Mouse (Mus musculus) intestine, postnatal 0 days (tissue): Measurements from ENCODE around the gene Dnm1. TPM values are rescaled to one million over a fixed set of nuclear protein-coding genes. Genes with fewer than 3 reads are reported as not detected.

ENCODE experiments used
- ATAC-seq: fragments of 200-750 bp; cut with Nextera tagmentation; 2 replicates; pipeline ENCODE4 v1.8.0; 2017; ENCODE audit warnings: mild to moderate bottlenecking, moderate TSS enrichment, moderate library complexity
- H3K27ac ChIP-seq: fragments of 300-500 bp; sonication (generic); 2 replicates; pipeline ENCODE4 v1.5.1; 2014; ENCODE audit warnings: mild to moderate bottlenecking, low read depth, low read length, moderate library complexity
- H3K27me3 ChIP-seq: fragments of 300-500 bp; sonication (generic); replicated peaks from 2 replicates; pipeline ENCODE4 v1.6.1; 2014; ENCODE audit warnings: low read length, mixed read lengths; ENCODE audit not compliant: control insufficient read depth, insufficient read depth
- H3K36me3 ChIP-seq: fragments of 300-500 bp; sonication (generic); 2 replicates; pipeline ENCODE4 v1.6.1; 2014; ENCODE audit warnings: mild to moderate bottlenecking, moderate library complexity; ENCODE audit not compliant: control insufficient read depth, insufficient read depth
- H3K4me1 ChIP-seq: fragments of 300-500 bp; sonication (generic); replicated peaks from 2 replicates; pipeline ENCODE4 v1.6.1; 2014; ENCODE audit warnings: antibody characterized with exemption, low read length, mixed read lengths; ENCODE audit not compliant: control insufficient read depth, insufficient read depth
- H3K4me2 ChIP-seq: fragments of 300-500 bp; sonication (generic); replicated peaks from 2 replicates; pipeline ENCODE4 v1.6.1; 2014; ENCODE audit warnings: low read depth, mild to moderate bottlenecking, moderate library complexity
- H3K4me3 ChIP-seq: fragments of 300-500 bp; sonication (generic); 2 replicates; pipeline ENCODE4 v1.5.1; 2014; ENCODE audit warnings: low read depth, low read length
- H3K9ac ChIP-seq: fragments of 300-500 bp; sonication (generic); 2 replicates; pipeline ENCODE4 v1.6.1; 2014; ENCODE audit warnings: mild to moderate bottlenecking, low read depth, low read length
- H3K9me3 ChIP-seq: fragments of 300-500 bp; sonication (generic); 2 replicates; pipeline ENCODE4 v1.6.1; 2016; ENCODE audit warnings: mixed run types; ENCODE audit not compliant: control insufficient read depth
- CTCF ChIP-seq: sonication (generic); IDR thresholded peaks from 2 replicates; pipeline ENCODE4 v1.5.1; 2016; ENCODE audit warnings: low read depth, mild to moderate bottlenecking, control low read depth, antibody characterized with exemption, moderate library complexity
- WGBS: fragments of 180-500 bp; shearing (Covaris S2); extraction: QIAGEN DNeasy Blood & Tissue Kit; methylation state at CpG from one replicate; pipeline ENCODE4 v1.1.7; 2014; 5-methylcytosine and 5-hydroxymethylcytosine counted together
- polyA plus RNA-seq: library from polyadenylated mRNA; unstranded; fragments of >200 nt; fragmentation: Nextera tagmentation; extraction: Ambion mirVana; gene quantifications from 2 replicates; pipeline ENCODE4 v1.2.1, GENCODE M21; 2015

Gene Dnm1
- polyA plus RNA-seq, 1 experiment from 2014 or later = 23.5 TPM

GRCm38 (mm10) chr2:32380001-32380500 lies 26.9 kb upstream of the Dnm1 start:
- Histone ChIP-seq H3K9me3 (no peaks in the 10 kb centered on the region), H3K4me2 (no peak overlapping the region), H3K4me1 (0 out of 2 replicates have a peak, but pooled peaks cover 4% of the 10 kb centered on the region), H3K9ac (no peak overlapping the region), H3K4me3 (no peak overlapping the region), H3K27ac (no peak overlapping the region), H3K36me3 (peaks cover 42% of the 10 kb centered on the region), H3K27me3 (no peaks in the 10 kb centered on the region)
- no peak for ATAC-seq
- no peak for TF ChIP-seq CTCF
- 82% methylated on average over 7 of the region's 7 CpGs for WGBS

GRCm38 (mm10) chr2:32376963-32377362 lies 23.8 kb upstream of the Dnm1 start:
- Histone ChIP-seq H3K4me2 (no peak overlapping the region), H3K36me3 (peaks cover 63% of the 10 kb centered on the region), H3K9ac (no peak overlapping the region), H3K27me3 (no peaks in the 10 kb centered on the region), H3K27ac (no peak overlapping the region), H3K4me1 (0 out of 2 replicates have a peak, but pooled peaks cover 4% of the 10 kb centered on the region), H3K4me3 (no peak overlapping the region), H3K9me3 (no peaks in the 10 kb centered on the region)
- TF ChIP-seq CTCF = no peak
- WGBS = 93% methylated on average over 10 of the region's 10 CpGs
- ATAC-seq = no peak

- no peak overlapping the region for H3K9ac ChIP-seq
- no peaks in the 10 kb centered on the region for H3K4me1 ChIP-seq
- ATAC-seq = no peak
- no peak overlapping the region for H3K4me2 ChIP-seq
- H3K9me3 ChIP-seq = no peaks in the 10 kb centered on the region
- no peak overlapping the region for H3K27ac ChIP-seq
- H3K36me3 ChIP-seq = peaks cover 78% of the 10 kb centered on the region
- H3K27me3 ChIP-seq = no peaks in the 10 kb centered on the region
- no peak for TF ChIP-seq CTCF
- no peak overlapping the region for H3K4me3 ChIP-seq
- WGBS = 84% methylated on average over 13 of the region's 13 CpGs
These were observed 22.3 kb upstream of the Dnm1 start for GRCm38 (mm10) chr2:32375317-32375940.

GRCm38 (mm10) chr2:32374191-32374590 lies 21.1 kb upstream of the Dnm1 start:
- Histone ChIP-seq H3K36me3 (peaks cover 89% of the 10 kb centered on the region), H3K9me3 (no peaks in the 10 kb centered on the region), H3K4me2 (no peak overlapping the region), H3K9ac (no peak overlapping the region), H3K27me3 (no peaks in the 10 kb centered on the region), H3K4me3 (no peak overlapping the region), H3K4me1 (no peaks in the 10 kb centered on the region), H3K27ac (no peak overlapping the region)
- 92% methylated on average over 10 of the region's 10 CpGs for WGBS
- no peak for TF ChIP-seq CTCF
- ATAC-seq = no peak

GRCm38 (mm10) chr2:32367315-32367714 lies 14.2 kb upstream of the Dnm1 start:
- no peak for TF ChIP-seq CTCF
- Histone ChIP-seq H3K9ac (no peak overlapping the region), H3K36me3 (peaks cover 62% of the 10 kb centered on the region), H3K4me2 (no peak overlapping the region), H3K9me3 (no peaks in the 10 kb centered on the region), H3K4me1 (no peaks in the 10 kb centered on the region), H3K4me3 (no peak overlapping the region), H3K27ac (no peak overlapping the region), H3K27me3 (no peaks in the 10 kb centered on the region)
- 91% methylated on average over 5 of the region's 5 CpGs for WGBS
- no peak for ATAC-seq

- no peak for ATAC-seq
These were observed 11.0 kb upstream of the Dnm1 start for GRCm38 (mm10) chr2:32364121-32364520.

More at GRCm38 (mm10) chr2:32364121-32364520, 11.0 kb upstream of the Dnm1 start:
- no peak overlapping the region for H3K27ac ChIP-seq
- H3K4me1 ChIP-seq = 0 out of 2 replicates have a peak, but pooled peaks cover 3% of the 10 kb centered on the region
- peak overlapping the region; percentile 88 for H3K4me2 ChIP-seq
- H3K9ac ChIP-seq = peak overlapping the region; percentile 80
- peaks cover 31% of the 10 kb centered on the region for H3K36me3 ChIP-seq
- TF ChIP-seq CTCF = no peak
- no peaks in the 10 kb centered on the region for H3K9me3 ChIP-seq
- no peaks in the 10 kb centered on the region for H3K27me3 ChIP-seq
- 80% methylated on average over 8 of the region's 8 CpGs for WGBS
- H3K4me3 ChIP-seq = peak overlapping the region; percentile 67
